Mouse (Mus musculus) kidney, adult 2 months (tissue): ENCODE data around the gene Vps39.

Experiments
- CTCF ChIP-seq: fragments of 200-500 bp; conservative IDR thresholded peaks from 2 replicates; pipeline ENCODE4 v1.5.1; 2011; ENCODE audit warnings: low read depth, mild to moderate bottlenecking, control low read depth, low read length, moderate library complexity, mixed read lengths; ENCODE audit not compliant: insufficient read depth, insufficient read length
- POLR2A ChIP-seq: fragments of 200-500 bp; IDR thresholded peaks from one replicate; pipeline ENCODE4 v1.6.1; 2011; ENCODE audit warnings: low read depth, low read length, control low read depth

DNA sequence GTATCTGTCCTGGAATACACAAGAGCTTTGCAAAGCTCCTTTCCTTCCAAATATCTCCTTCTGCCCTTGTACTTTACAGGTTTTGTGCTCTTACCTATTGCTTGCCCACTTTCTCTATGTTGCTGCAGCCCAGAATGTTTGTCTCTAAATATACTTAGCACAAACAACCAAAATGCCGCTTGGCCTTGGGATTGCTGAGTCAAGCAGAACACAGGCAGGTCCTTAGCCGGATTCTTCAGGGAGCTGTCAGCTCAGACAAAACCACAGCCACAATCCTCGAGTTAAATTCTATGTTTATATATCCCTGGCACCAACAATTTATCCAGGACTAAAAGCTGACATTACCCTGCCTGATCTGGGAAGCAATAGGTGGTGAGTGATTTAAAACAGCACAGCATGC lies 36.4 kb upstream of the Vps39 start:
- no peak for TF ChIP-seq CTCF
- TF ChIP-seq POLR2A, result no peak
